Mouse (Mus musculus) lung, postnatal 25 days (tissue): Measurements from ENCODE around the gene 9930104L06Rik.
"Not testable (repeated sequence)": the region's sequence is repeated elsewhere in the genome, so short reads cannot be mapped to it uniquely, and the experiment has no call there.

Experiments used
- DNase-seq: peaks from one replicate; pipeline ENCODE4 v3.0.0; 2022; ENCODE audit warnings: low spot score

Gene 9930104L06Rik

GRCm38 (mm10) chr4:124936613-124937471 is at the start of gene 9930104L06Rik:
TSS of gene 9930104L06Rik (plus strand) at chr4:124937048.
- DNase-seq = peak; percentile 97

GRCm38 (mm10) chr4:124888702-124889101 is 48.1 kb upstream of the 9930104L06Rik start:
- no peak for DNase-seq

GRCm38 (mm10) chr4:124889935-124890334 is 46.9 kb upstream of the 9930104L06Rik start:
- DNase-seq = no peak

- DNase-seq = no peak
These were observed 46.0 kb upstream of the 9930104L06Rik start for GRCm38 (mm10) chr4:124890831-124891230.

GRCm38 (mm10) chr4:124893769-124894168 is 43.1 kb upstream of the 9930104L06Rik start:
- no peak for DNase-seq

- DNase-seq = no peak
These were observed 42.1 kb upstream of the 9930104L06Rik start for GRCm38 (mm10) chr4:124894508-124895428.

GRCm38 (mm10) chr4:124898428-124898827 is 38.4 kb upstream of the 9930104L06Rik start:
- DNase-seq = no peak

GRCm38 (mm10) chr4:124899906-124900305 is 36.9 kb upstream of the 9930104L06Rik start:
- no peak for DNase-seq

GRCm38 (mm10) chr4:124905417-124905816 is 31.4 kb upstream of the 9930104L06Rik start:
- DNase-seq = no peak

GRCm38 (mm10) chr4:124905971-124906822 is 30.7 kb upstream of the 9930104L06Rik start:
- DNase-seq = no peak

GRCm38 (mm10) chr4:124928102-124928501 is 8.7 kb upstream of the 9930104L06Rik start:
- DNase-seq = no peak

GRCm38 (mm10) chr4:124939211-124939610 is 2.4 kb downstream of the 9930104L06Rik start, which contains the start of gene Cdca8:
TSS of gene Cdca8 (minus strand) at chr4:124939311.
- not testable (repeated sequence) for DNase-seq

- DNase-seq = peak; percentile 72
These were observed 6.2 kb downstream of the 9930104L06Rik start for GRCm38 (mm10) chr4:124943022-124943421.

- no peak for DNase-seq
These were observed 6.9 kb downstream of the 9930104L06Rik start for GRCm38 (mm10) chr4:124943781-124944180.

- no peak for DNase-seq
These were observed 8.1 kb downstream of the 9930104L06Rik start for GRCm38 (mm10) chr4:124944961-124945360.

- DNase-seq = no peak
These were observed 12.6 kb downstream of the 9930104L06Rik start for GRCm38 (mm10) chr4:124949488-124949887.

GRCm38 (mm10) chr4:124950181-124951035 is 13.6 kb downstream of the 9930104L06Rik start:
- peak; percentile 22 for DNase-seq

- DNase-seq = peak; percentile 11
These were observed 14.2 kb downstream of the 9930104L06Rik start for GRCm38 (mm10) chr4:124951036-124951433.

- DNase-seq = peak; percentile 65
These were observed 16.7 kb downstream of the 9930104L06Rik start for GRCm38 (mm10) chr4:124953546-124953945.

GRCm38 (mm10) chr4:124957284-124957683 is 20.4 kb downstream of the 9930104L06Rik start:
- DNase-seq = no peak
